In genomic region chr8:19784554-19785364, GRCm38 (mm10) we compare ENCODE assay signal across 8 mouse cellular contexts. TPM values are rescaled to one million over a fixed set of nuclear protein-coding genes. Genes with fewer than 3 reads are reported as not detected.
A peak's percentile ranks its signal among the peaks of the same experiment; 100 is the strongest.
DNase-seq lines count a peak whose midpoint lies in the region; ATAC-seq lines count a peak whose summit lies in the region.
"Not testable (repeated sequence)": the region's sequence is repeated elsewhere in the genome, so short reads cannot be mapped to it uniquely, and the experiment has no call there.

No protein-coding gene starts in this region.

- peak overlapping the region; percentile 87 for H3K27ac ChIP-seq in hindbrain, embryonic 14.5 days

- ATAC-seq in hindbrain, embryonic 14.5 days (ENCODE audit: low FRiP score), result peak; percentile 100

- peak; percentile 100 for DNase-seq in R1 (ENCODE audit: low read depth, low spot score)
- peak; percentile 99 to 100 for DNase-seq in cerebellum, postnatal 25 days
- peak; percentile 100 for DNase-seq in frontal cortex, postnatal 25 days (ENCODE audit: low spot score in 2 of 2)
- peak; percentile 97 for DNase-seq in hindbrain, embryonic 14.5 days (ENCODE audit: low spot score)
- DNase-seq in layer of hippocampus, postnatal 36 days, result peak; percentile 100
- peak; percentile 99 for DNase-seq in lung, postnatal 36 days
- DNase-seq in retina, postnatal 1 day, result peak; percentile 97
- peak; percentile 99 to 100 for DNase-seq in urinary bladder, adult 18-20 months (ENCODE audit: low spot score in 2 of 2)

- peak overlapping the region; percentile 58 for H3K4me3 ChIP-seq in hindbrain, embryonic 14.5 days (replicated peaks; ENCODE audit: low read length)

- WGBS in hindbrain, embryonic 14.5 days, result 17% methylated on average over 64 of the region's 71 CpGs

- not testable (repeated sequence) for H3K27me3 ChIP-seq in hindbrain, embryonic 14.5 days (ENCODE audit: control insufficient read depth, insufficient read depth, low read length)

- not testable (repeated sequence) for H3K36me3 ChIP-seq in hindbrain, embryonic 14.5 days (replicated peaks; ENCODE audit: control insufficient read depth, insufficient read depth)

- H3K4me1 ChIP-seq in hindbrain, embryonic 14.5 days (replicated peaks; ENCODE audit: control insufficient read depth, insufficient read depth, low read length), result not testable (repeated sequence)

- H3K4me2 ChIP-seq in hindbrain, embryonic 14.5 days (replicated peaks), result peak overlapping the region; percentile 49

- peak overlapping the region; percentile 81 for H3K9ac ChIP-seq in hindbrain, embryonic 14.5 days

- not testable (repeated sequence) for H3K9me3 ChIP-seq in hindbrain, embryonic 14.5 days (ENCODE audit: control insufficient read depth, low read length)

RNA-seq across cellular contexts. Expression of gene 4930467E23Rik, which starts 55.4 kb away (rescaled TPM):
- polyA plus RNA-seq in hindbrain, embryonic 14.5 days (2014; fragmentation: Nextera tagmentation; extraction: Ambion mirVana), result not detected in 2 replicates
- under 1 TPM; 0.60 to 0.94 TPM for total RNA-seq in layer of hippocampus, postnatal 36 days (2021)

Comparison
In these comparisons a context has a peak if more than half of its experiments do, and no peak if none do; other contexts are left out.
1. Peak in every context shown above with its lines: DNase-seq, ATAC-seq, H3K4me3 ChIP-seq and H3K27ac ChIP-seq.